Mouse (Mus musculus): ENCODE measurements around the gene Lbx1.

Gene Lbx1

GRCm38 (mm10) chr19:45235766-45236362 is at the start of gene Lbx1:
Gene Lbx1, minus strand, starts transcription at chr19:45235812.
- DNase-seq (ENCODE audit: low spot score), result no peak

DNA sequence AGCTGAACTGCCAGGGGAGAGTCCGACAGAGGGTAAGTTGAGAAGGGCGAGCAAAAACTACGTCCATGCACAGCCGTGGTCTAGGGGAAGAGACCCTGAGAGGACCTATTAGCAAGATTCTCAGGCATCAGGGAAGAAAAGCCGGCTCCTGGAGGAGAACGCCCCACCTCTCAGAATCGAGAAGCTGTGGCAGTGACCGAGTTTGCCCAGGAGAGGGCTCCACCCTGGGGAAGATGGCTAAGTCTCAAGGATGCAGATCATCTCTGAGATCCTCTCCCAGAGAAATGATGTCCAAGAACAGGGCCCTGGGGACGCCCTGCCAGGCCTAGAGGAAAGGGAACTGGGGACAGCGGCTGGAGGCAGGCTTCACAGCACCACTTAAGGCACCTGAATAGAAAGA is 47.7 kb upstream of the Lbx1 start:
- peak; percentile 59 for DNase-seq (ENCODE audit: low spot score)

- DNase-seq (ENCODE audit: low spot score), result no peak
These were observed 40.6 kb upstream of the Lbx1 start for GRCm38 (mm10) chr19:45276196-45276595.

- no peak for DNase-seq (ENCODE audit: low spot score)
These were observed 36.4 kb upstream of the Lbx1 start for GRCm38 (mm10) chr19:45271986-45272385.

DNA sequence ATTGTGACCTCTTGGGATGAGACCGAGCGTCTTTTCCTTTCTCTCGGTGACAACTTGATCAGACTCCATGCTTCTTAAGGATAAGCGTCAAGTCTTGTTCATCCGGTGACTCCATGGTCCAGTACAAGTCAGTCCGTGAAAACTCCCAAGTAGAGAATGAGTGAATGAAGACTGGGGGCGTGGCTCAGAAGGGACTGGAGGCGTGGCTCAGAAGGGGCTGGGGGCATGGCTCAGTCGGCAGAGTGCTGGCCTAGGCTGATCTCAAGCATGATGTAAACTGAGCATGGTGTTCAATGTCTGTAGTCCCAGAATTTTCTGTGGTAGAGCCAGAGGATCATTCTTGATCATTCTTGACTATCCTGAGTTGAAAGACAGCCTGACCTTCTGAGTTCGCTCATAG is 27.4 kb upstream of the Lbx1 start:
- no peak for DNase-seq (ENCODE audit: low spot score)

DNA sequence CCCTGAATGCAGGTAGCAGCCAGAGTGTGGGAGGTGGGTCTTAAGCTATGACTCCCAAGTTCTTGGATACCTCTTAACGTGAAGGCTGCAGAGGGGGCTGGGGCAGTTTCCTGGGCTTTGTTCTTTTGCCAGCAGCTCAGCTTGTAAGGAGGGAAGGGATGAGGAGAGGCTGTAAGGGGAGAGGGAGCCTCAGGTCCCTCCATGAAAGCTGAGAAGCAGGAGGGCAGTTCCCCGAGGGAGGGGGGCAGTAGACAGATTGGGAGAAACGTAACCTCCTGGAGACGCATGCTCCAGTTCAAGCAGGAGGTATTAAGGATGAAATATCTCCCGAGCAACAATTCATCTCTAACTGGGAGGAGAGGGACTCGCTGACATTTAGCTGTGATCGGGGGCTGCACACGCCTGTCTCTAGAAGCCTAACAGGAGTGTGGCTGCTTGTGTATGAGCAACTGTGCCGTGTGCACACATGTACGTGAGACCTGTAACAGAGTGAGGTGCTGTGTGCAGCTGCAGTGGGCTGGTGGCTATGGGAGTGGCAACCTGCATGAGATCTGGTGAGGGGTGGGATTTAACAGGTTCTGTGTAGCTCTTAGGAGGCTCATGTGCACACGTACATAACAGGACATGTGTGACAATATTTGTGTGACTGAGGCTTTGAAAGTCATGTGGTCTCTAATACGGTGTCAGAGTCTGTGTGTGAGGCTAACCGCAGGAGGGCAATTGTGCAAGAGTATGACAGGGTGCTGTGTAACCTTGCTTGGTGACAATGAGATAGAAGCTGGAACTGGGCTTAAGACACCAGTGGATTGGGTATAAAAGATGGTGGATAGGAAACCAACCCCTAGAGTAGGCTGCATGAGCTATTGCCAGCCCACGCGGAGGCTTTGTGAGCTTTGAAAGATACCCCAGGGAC is 22.1 kb upstream of the Lbx1 start:
- no peak for DNase-seq (ENCODE audit: low spot score)

DNA sequence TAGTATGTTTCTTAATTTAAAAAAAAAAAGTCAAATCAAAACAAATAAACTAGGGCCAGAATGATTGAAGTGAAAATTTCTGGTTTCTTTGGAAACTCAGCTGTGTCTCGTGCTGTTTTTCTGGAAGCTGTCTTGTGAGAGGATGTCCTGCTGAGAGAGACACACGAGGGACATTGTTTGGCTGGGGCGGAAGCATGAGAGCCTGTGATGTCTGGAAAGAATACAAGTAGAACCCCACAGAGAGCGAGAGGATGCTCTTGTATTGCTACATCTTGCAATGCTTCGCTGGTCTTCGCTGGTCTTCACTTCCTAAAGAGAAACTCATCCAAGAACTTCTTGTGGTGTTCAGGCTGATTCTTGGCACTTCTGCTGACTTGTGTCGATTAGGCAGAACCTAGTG is 19.2 kb upstream of the Lbx1 start:
- DNase-seq (ENCODE audit: low spot score), result no peak

DNA sequence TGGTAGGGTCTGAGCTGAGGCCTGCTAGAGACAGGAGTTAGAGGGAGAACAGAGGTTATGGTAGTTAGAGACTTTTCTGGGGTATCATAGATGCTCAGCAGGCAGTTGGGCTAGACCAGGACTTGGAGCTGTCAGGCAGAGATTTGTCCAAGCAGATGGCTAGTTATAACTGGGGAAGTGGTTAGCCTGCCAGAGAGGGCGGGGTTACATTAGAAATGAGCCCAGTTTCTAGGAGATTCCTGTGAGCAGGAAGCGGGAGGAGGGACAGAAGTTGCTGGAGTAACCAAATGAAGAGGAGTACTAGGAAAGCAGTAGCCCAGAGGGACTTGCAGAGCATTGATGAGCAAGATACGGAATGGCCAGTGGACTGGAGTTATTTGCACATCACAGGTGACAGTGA is 16.8 kb upstream of the Lbx1 start:
- DNase-seq (ENCODE audit: low spot score), result no peak

GRCm38 (mm10) chr19:45248691-45249090 is 13.1 kb upstream of the Lbx1 start:
- DNase-seq (ENCODE audit: low spot score), result peak; percentile 49

- no peak for DNase-seq (ENCODE audit: low spot score)
These were observed 8.5 kb upstream of the Lbx1 start for GRCm38 (mm10) chr19:45243918-45244700.

DNA sequence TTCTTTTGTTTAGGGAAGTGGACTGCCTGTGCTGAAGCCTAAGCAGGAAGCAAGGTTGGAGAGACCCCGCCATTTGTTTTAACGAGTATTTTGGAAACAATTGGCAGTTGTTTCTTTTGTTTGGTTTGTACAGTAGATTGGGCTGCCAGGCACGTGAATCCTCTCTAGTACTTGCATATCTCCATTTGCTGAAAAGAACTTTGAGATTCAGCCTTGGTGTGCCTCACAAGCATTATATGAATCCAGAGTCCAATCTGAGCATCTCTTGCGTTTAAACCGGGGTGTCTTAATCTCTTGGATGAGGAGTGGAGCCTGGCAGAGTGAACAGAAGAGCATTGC is 7.6 kb upstream of the Lbx1 start:
- no peak for DNase-seq (ENCODE audit: low spot score)

DNA sequence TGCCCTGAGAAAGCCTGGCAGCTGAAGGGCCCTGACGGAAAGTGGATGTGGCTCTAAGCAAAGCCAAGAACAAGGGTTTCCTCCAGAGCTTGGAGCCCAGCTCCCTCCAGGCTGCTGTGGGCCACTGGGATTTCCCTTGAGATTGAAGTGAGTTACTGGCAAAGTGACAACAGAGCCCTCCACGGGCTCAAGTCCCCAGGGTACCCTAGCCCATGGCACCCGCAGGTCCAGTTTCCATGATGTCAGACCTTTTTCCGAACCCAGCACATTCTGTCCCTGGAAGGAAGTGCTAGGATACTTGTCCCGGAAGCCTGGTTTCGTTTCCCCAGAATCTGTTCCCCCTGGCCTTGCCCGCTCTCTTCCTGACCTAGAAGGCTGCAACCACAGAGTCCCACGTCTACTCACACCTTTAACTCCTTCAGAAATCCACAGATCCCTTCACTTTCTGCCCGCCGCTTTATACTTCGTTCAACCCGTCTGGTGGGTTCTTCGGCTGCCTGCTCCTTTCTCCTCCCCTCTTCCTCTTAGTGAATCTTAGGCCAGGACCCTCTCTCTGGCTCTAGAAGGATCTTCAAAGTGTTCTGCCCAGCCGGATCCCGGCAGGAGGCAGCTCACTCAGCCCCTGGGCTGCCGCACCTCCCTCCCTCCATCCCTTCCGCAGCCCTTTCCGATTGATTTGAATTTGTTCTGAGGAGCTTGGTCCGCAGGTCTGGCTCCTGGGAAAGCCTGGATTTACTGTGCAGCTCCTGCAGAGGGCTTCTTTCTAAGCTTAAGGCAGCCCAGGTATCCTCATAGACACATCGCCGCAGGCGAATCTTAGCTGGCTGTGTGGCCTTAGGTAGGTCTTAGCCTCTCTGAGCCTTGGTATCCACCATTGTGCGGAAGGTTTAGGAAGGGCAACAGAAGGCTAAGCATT is 7.0 kb upstream of the Lbx1 start:
- DNase-seq (ENCODE audit: low spot score), result no peak

- no peak for DNase-seq (ENCODE audit: low spot score)
These were observed 6.4 kb upstream of the Lbx1 start for GRCm38 (mm10) chr19:45242017-45242347.

DNA sequence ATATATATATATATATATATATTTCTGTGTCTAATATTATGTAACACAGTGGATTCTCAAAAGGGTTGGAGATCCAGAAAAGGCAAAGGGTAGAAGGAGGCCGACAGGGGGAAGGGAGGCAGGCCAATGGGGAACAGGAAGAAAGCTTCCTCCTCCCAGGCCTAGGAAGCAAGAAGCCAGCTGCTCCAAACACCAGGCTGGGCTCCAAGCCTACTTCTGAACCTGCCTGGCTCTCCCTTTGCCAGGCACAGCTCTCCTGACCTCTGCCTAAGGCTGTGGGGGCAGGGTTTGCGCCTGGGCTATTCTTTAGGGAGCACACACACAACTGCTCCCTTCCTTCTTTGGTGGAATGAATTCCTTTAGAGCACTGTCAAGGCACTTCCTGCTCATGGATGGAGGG is 4.4 kb upstream of the Lbx1 start:
- DNase-seq (ENCODE audit: low spot score), result no peak

- DNase-seq (ENCODE audit: low spot score), result no peak
These were observed 3.6 kb upstream of the Lbx1 start for GRCm38 (mm10) chr19:45239191-45239590.

GRCm38 (mm10) chr19:45237665-45238209 is 2.1 kb upstream of the Lbx1 start:
- no peak for DNase-seq (ENCODE audit: low spot score)

GRCm38 (mm10) chr19:45237099-45237498 is 1.5 kb upstream of the Lbx1 start:
- no peak for DNase-seq (ENCODE audit: low spot score)

DNA sequence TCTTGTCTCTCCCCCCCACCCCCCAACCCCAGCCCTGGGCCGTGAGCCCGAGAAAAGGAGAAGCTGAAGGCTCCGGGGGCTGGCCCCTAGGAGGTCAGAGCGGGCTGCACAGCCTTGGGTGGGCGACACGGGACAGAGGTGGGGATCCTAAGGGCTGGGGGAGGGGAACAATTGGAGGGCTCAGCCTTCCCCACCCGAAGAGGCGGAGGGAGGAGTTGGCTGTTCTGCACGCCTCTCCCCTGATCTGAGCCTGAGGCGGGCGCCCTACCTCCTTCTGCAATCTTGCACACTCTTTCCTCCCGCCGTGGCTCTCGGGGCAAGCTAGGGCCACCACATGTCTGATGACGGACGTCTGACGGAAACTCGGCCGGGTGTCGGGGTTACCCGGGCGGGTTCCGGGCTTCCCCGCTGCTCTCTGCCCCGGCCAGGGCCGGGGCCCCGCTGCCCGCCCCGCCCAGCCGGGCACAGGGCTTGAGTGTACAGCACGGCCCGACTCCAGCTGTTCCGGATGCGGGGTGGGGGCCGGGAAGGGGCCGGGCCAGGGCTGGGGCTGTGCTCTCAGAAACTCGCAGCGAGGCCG is 841 bp upstream of the Lbx1 start:
- DNase-seq (ENCODE audit: low spot score), result no peak

GRCm38 (mm10) chr19:45235331-45235741 is 276 bp downstream of the Lbx1 start:
- no peak for DNase-seq (ENCODE audit: low spot score)

DNA sequence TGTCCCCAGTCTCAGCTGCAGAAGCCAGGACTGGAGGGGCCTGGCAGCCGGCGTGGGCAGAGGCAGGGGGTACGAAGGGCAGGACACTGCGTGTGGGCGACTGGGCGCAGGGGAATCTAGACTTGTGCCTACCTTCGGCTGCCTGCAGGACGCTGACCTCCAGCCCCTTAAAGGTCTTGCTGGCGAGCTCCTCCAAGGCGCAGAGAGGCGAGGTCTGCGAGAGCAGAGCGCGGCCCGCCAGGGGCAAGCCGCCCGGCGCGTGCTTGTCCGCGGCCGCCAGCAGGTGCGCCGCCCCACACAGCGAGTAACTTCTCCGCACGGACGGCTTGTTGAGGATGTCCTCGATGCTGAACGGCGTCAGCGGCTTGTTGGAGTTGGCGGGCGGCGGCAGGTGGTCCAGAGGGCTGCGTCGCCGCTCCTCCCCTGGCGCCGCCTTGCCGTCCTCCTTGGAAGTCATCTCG is 811 bp downstream of the Lbx1 start:
- no peak for DNase-seq (ENCODE audit: low spot score)

DNA sequence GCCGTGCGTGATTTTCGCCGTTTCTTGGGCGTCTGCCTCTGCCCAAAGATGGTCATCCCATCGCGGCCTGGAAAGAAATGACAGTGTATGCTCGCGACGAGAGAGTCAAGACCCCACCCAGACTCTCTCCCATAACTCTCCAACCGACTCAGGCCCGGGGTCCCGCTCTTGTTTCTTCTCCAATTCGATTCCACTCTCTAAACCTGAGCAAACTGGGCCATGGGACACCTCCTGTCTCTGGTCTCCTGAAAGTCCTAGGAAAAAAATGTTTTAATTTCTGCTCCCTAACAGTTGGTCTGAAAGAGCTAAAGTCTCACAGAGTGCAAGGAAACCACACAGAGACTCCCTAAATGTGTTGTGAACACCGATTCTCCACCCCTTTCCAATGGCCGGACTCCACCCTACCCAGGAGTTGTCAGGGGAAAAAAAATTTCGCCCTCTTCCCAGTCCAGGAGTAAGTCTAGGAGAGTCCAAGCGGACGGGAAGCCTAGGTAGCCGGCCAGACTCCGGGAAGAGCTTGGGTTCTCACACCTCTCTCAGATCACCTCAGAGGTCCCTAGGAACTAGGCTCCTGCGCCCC is 1.3 kb downstream of the Lbx1 start:
- no peak for DNase-seq (ENCODE audit: low spot score)

Data from layer of hippocampus, adult 11-12 months (tissue).